Mouse (Mus musculus) liver, postnatal 0 days (tissue): ENCODE measurements around the gene Gm13420.

Experiments used
- CTCF ChIP-seq: sonication (generic); IDR thresholded peaks from 2 replicates; pipeline ENCODE4 v1.5.1; 2016; ENCODE audit warnings: antibody characterized with exemption, low read depth
- EP300 ChIP-seq: IDR thresholded peaks from 2 replicates; pipeline ENCODE4 v1.6.1; 2016; ENCODE audit warnings: antibody characterized with exemption, low read depth, mild to moderate bottlenecking

DNA sequence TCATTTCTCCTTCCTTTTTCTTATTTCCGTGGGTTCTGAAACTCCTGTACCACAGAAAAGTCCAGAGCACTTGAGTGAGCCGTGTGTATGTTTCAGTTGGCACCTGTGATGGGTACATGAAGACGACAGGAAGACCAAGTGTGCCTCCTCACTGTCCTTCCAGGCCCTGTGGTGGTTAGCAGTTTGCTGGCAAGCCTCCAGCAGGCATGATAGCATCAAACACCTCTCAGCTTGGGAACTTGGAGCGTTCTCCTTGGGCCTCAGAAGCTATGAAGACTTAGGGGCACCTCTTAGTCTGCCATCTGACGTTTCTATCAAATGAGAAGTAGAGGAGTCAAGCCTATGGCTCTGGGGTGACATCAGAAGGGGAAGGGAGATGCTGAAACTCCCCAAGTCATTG is 32.9 kb downstream of the Gm13420 start:
- TF ChIP-seq CTCF = no peak
- TF ChIP-seq EP300 = no peak
